Mouse (Mus musculus) urinary bladder, postnatal 10 days (tissue): ENCODE measurements around the gene Ccn6.

Source experiments
- DNase-seq: peaks from one replicate; pipeline ENCODE4 v3.0.0; 2022; ENCODE audit warnings: low spot score

Gene Ccn6

DNA sequence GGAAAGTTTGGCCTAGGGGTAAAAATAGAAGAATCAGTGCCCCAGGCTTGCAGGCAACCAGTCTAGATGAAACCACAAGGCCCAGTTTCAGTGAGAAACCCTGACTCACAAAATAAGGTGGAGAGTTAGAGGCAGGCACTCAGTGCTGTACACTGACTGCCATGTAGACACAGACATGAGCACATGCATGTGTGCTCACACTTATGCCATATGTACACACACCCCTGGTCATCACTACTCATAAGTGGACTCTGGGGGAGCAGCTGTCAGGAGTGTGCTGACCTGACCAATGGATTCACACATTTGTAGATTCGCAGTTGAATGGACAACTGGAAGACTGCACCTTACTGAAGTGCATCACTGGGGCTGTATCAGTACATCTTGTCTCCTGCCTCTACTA, 2.2 kb downstream of the Ccn6 start:
- DNase-seq, result no peak

DNA sequence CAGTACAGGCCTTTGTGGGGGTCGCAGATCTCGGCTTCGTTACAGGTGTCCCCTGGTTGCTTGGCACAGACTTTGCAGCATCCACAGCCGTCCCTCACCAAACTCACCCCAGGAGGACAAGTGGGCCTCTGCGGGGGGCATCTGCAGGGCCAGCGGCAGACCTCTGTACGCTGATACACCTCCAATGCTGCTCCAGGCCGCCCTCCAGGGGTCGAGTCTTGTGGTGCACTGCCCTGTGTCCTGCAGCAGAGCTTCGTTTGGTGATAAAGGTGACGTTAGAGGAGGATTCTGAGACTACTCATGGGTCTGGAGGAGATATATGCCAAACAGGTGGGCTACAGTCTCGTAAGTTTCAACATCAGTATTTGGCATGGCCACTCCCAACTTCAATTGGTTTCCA, 5.3 kb downstream of the Ccn6 start:
- no peak for DNase-seq

DNA sequence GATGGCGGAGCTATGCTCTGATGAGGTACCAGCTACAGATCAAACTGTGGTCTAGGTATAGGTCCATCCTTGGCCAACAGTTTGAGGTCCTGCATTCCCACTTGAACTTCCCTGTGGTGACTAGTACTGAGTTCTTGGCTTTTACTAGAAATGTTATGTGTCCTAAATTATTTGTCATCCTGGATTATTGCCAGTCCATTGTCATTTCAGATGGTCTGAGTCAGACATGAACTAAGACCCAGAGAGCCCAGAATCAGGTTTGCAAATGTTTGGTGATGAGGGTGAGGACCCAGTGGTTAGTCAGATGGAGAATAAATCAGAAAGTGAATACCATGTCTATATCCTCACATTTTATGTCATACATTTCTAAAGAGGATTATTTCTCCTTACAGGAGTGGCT, 6.3 kb downstream of the Ccn6 start:
- no peak for DNase-seq

DNA sequence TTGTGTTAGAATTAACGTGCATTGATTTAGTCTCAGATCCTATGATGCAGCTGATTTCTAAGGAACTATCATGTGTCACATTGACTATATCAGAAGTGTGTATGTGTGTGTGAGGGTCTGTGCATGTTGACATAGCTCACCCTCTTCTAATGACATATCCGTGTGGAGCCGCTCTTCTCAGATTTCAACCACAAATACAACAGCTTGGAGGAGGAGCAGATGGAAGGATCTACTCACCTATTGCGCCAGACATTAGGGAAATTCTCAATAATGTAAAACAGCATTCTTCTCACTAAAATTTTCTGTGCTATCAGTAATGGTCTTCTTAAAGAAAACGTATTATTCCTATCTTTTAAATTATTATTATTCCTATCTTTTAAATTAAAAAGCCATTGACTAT, 6.9 kb downstream of the Ccn6 start:
- DNase-seq, result no peak

DNA sequence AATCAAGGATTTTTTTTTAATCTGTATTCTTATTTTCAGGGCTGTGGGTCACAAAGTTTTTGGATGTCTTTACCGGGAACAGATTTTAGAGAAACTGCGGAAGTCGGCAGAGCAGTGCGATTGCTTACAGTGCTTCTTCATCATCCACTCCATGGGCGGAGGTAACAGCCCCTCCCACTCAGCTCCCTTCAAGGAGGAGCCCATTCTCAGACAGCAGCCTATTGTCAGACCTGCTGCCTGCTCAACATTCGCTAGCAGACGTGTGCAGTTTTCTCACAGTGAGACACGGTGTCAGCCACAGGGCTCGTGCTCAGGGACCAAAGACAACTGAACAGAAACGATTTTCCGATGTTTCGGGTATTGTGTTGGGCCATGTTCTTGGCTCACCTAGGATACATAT, 21.4 kb downstream of the Ccn6 start:
- DNase-seq, result no peak

GRCm38 (mm10) chr10:39141401-39141800, 22.2 kb downstream of the Ccn6 start:
- DNase-seq, result no peak

DNA sequence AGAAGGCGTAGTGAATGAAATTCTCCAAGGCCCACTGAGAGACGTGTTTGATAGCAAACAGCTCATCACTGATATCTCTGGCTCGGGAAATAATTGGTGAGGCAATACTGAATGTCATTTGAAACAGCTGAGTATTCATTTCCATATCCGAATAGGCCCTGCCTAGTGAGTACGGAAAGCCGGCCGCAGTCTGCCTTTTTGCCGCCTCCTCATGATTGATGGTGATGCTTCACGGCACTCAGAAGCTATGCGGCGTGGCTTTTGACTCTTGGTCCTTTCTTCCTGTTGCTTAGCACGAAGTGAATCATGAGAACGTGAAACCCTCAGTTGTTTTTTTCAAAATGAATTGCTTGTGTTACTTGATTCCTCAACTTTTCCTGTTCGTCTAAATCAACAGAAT, 22.8 kb downstream of the Ccn6 start:
- DNase-seq, result no peak

DNA sequence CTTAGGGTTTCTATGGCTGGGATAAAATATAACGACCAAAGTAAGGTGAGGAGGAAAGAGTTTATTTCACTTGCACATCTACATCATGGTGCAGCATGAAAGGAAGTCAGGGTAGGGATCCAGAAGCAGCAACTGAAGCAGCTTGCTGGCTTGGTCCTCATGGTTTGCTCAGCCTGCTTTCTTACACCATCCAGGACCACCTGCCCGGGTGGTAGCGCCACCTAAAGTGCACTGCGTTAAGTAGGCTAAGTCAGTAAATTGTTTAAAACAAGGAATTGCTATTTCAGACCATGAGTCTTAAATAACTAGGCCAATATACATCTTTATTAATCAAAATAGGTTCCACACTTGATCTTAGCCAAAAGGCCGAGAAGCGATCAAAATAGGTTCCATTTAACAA, 24.8 kb downstream of the Ccn6 start:
- DNase-seq, result no peak

DNA sequence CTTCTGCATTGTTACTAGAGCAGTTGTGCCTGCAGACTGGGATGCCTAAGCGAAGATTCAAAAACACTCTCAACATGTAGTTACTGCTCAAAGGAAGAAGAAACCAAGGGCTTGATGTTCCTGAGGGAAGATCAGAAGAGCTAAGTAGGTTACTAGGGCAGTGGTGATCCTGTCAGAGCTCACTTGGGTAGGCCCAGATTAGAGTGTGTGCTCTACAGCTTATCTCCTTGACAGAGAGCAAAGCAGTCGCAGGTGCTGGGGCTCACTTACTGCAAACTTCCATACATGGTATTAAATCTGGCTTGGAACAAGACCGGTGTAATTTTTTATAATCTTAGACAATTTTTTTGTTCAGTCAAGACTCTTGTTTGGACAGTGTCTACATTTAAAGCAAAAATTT, 25.8 kb downstream of the Ccn6 start:
- DNase-seq, result no peak

- peak; percentile 62 for DNase-seq
Measured at GRCm38 (mm10) chr10:39133462-39134310, 29.9 kb downstream of the Ccn6 start, which contains the start of the genes Fam229b and Tube1. Gene Fam229b (minus strand): TSS chr10:39133914. Gene Tube1 (plus strand): TSS chr10:39133976.

- DNase-seq, result no peak
Measured at GRCm38 (mm10) chr10:39121412-39121811, 42.2 kb downstream of the Ccn6 start.

DNA sequence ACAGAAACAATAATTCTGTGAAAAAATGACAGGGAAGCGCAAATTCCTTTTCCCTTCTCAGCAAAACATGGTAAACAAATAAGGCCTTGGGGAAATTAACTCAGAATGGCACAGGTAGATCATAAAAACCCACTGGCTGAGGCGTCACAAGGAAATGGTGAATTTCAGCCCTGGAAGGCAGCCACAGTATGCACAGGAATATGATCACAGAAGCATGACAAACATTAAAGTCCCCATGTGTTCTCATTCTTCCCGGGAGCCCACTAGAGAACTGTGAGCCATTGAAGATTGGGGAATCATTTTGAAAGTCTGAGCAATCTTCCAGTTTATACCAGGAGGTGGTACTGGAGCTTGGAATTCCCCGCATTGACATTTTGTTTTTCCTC, 54.1 kb downstream of the Ccn6 start:
- no peak for DNase-seq

DNA sequence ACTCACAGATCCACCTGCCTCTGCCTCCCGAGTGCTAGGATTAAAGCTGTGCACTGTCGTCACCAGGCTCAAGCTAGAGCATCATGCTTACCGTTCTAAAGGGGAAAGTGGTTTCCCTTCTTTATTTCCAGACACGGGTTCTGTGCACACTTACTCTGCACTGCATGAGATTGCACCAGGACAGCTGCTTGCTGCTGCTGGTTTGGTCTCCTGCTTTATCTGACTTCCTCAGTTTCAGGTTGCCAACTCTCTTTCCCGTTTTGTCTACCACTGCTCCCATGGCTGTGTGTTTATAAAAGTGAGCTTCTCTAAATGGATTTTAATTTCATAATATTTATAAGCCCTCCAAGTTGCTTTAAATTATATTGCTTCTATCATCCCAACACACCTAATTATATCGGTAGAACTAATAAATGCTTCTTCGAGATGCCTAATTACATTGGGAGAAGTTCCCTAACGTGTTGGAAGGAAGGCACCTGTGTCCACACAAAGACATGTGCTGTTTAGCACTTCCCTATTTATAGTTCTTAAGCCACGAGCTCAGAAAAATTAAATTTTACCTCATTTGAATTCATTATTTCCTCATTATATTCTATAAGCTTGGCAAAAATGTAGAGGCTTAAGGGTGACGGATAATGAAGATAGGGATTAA, 54.6 kb downstream of the Ccn6 start:
- no peak for DNase-seq

- DNase-seq, result no peak
Measured at GRCm38 (mm10) chr10:39106935-39107334, 56.7 kb downstream of the Ccn6 start.

- no peak for DNase-seq
Measured at GRCm38 (mm10) chr10:39106413-39106812, 57.2 kb downstream of the Ccn6 start.

GRCm38 (mm10) chr10:39104803-39105449, 58.7 kb downstream of the Ccn6 start:
- no peak for DNase-seq
